Mouse (Mus musculus) cerebellum, adult 2 months (tissue): ENCODE results near the gene Ercc6.

Experiments
- CTCF ChIP-seq: fragments of 200-500 bp; IDR thresholded peaks from 2 replicates; pipeline ENCODE4 v1.5.1; 2011; ENCODE audit warnings: low read depth, mild to moderate bottlenecking, control low read depth, low read length, moderate library complexity, borderline replicate concordance; ENCODE audit not compliant: insufficient read depth
- POLR2A ChIP-seq: fragments of 200-500 bp; IDR thresholded peaks from 2 replicates; pipeline ENCODE4 v1.6.1; 2011; ENCODE audit warnings: low read length, control low read depth, borderline replicate concordance; ENCODE audit not compliant: insufficient read depth

DNA sequence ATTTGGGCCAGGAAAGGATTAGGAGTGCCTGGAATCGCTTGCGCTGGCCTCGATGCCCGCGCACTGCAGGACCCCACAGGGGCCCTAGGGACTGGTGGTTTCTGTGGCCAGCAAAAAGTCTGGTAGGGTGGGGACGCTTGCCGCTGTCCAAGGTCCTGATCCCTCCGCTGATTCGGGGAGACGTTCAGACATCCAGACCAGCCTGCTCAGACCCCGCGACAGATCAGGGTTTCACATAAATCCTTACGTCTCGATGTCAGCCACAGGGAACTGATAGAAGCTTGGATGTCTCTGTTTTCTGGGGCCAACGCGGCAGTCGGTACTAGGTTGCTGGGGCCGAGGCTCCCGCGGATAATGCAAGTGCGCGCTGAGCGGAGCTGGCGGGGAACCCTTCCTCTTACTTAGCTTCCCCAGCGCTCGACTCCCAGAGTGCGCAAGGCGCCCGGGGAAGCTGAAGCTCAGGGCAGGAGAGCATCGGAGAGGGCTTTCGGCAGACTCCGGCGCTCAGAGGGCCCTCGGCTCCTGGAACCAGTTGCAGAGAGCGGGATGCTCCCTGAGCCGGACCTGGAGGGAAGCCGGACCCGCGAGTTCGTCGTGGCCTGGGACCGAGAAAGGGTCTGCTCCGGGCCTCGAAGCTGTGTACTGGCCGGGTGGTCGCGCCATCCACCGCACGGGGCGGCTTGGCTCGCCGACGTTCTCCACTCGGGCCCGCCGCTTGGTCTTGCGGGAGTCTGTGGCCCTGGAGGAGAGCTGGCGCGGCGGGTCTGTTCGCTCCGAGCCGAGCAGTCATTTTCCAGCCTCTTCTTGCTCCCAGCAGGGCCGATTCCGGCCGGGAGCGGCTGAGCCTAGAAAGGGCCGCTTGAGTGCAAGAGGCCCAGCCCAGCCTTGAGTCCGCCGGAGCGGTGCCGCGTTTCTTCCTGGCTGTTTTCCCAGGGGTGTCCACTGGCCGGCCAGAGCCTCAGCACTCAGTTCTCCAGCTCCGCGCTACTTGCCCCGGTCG is 84.2 kb downstream of the Ercc6 start:
- TF ChIP-seq CTCF (no peak), POLR2A (no peak)
